Mouse (Mus musculus) small intestine, adult 2 months (tissue): Measurements from ENCODE around the gene Wwp2. TPM values are rescaled to one million over a fixed set of nuclear protein-coding genes. Genes with fewer than 3 reads are reported as not detected.

ENCODE experiments used
- H3K27ac ChIP-seq: fragments of 200-500 bp; 2 replicates; pipeline ENCODE4 v1.5.1; 2012; ENCODE audit warnings: low read depth, low read length, control low read depth, inconsistent platforms; ENCODE audit not compliant: insufficient read depth
- H3K27me3 ChIP-seq: fragments of 200-500 bp; 2 replicates; pipeline ENCODE4 v1.6.1; 2012; ENCODE audit warnings: mild to moderate bottlenecking, moderate library complexity, low read length, inconsistent platforms; ENCODE audit not compliant: control insufficient read depth, insufficient read depth
- H3K36me3 ChIP-seq: fragments of 200-500 bp; 2 replicates; pipeline ENCODE4 v1.6.1; 2012; ENCODE audit warnings: mild to moderate bottlenecking, low read length, control low read depth, inconsistent platforms; ENCODE audit not compliant: control insufficient read depth, insufficient read depth
- H3K4me1 ChIP-seq: fragments of 200-500 bp; 2 replicates; pipeline ENCODE4 v1.6.1; 2012; ENCODE audit warnings: low read length, inconsistent platforms, mixed read lengths; ENCODE audit not compliant: control insufficient read depth, insufficient read depth, insufficient read length
- H3K4me3 ChIP-seq: fragments of 200-500 bp; 2 replicates; pipeline ENCODE4 v1.5.1; 2012; ENCODE audit warnings: low read depth, mild to moderate bottlenecking, control low read depth, inconsistent platforms, low read length, moderate library complexity
- CTCF ChIP-seq: fragments of 200-500 bp; IDR thresholded peaks from 2 replicates; pipeline ENCODE4 v1.5.1; 2012; ENCODE audit warnings: low read depth, mild to moderate bottlenecking, control low read depth, inconsistent platforms, low read length, moderate library complexity, mixed read lengths; ENCODE audit not compliant: insufficient replicate concordance, insufficient read length; ENCODE audit errors: extremely low read depth
- POLR2A ChIP-seq: fragments of 200-500 bp; IDR thresholded peaks from 2 replicates; pipeline ENCODE4 v1.6.1; 2012; ENCODE audit warnings: low read depth, mild to moderate bottlenecking, control low read depth, inconsistent platforms, low read length, moderate library complexity
- WGBS: fragments of 180-500 bp; shearing (Covaris S2); methylation state at CpG from one replicate; pipeline ENCODE4 v1.1.7; 2018; 5-methylcytosine and 5-hydroxymethylcytosine counted together
- polyA plus RNA-seq: library from polyadenylated mRNA; depleted of rRNA; stranded (reverse); fragments of >200 nt; gene quantifications from 2 replicates; pipeline ENCODE4 v1.2.3, GENCODE M21; 2012

Wwp2 gene
- polyA plus RNA-seq, 1 experiment: 56.9 TPM

- H3K4me3 ChIP-seq: no peak overlapping the region
- no peak overlapping the region for H3K27ac ChIP-seq
- H3K36me3 ChIP-seq: peaks cover 4% of the 10 kb centered on the region; the same call in 1 of the 2 replicates
- TF ChIP-seq CTCF (no peak), POLR2A (no peak)
- H3K27me3 ChIP-seq: no peaks in the 10 kb centered on the region
- no peaks in the 10 kb centered on the region for H3K4me1 ChIP-seq
- WGBS: 86% methylated on average over 3 of the region's 3 CpGs
These were observed 138.6 kb downstream of the Wwp2 start for GRCm38 (mm10) chr8:107574771-107575170.

DNA sequence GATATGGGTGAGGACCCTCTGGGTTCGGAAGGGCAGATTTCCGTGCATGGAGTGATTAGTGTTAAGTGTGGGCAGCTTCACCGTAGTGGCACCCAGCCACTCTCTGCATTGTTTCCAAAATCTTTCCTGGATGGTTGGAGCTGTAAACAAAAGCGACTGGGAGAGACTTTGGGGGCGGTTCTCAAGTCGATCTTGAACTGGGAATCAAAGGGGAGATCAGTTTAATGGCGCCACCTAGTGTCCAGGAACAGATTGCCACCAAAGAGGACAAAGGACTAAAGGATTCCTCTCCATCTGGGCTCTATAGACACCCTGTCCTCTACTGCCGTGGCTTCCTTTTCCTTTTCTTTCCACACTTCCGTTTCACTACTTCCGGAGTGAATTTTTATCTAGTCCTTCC, 140.5 kb downstream of the Wwp2 start:
- WGBS: 4% methylated on average over 10 of the region's 10 CpGs
- Histone ChIP-seq H3K4me3 (0 out of 2 replicates have a peak overlapping the region, but pooled peaks have one; percentile 4), H3K27me3 (no peaks in the 10 kb centered on the region), H3K4me1 (no peaks in the 10 kb centered on the region), H3K27ac (no peak overlapping the region), H3K36me3 (peaks cover 23% of the 10 kb centered on the region)
- TF ChIP-seq CTCF (peak; percentile 65; the same call in 1 of the 2 replicates), POLR2A (no peak)

DNA sequence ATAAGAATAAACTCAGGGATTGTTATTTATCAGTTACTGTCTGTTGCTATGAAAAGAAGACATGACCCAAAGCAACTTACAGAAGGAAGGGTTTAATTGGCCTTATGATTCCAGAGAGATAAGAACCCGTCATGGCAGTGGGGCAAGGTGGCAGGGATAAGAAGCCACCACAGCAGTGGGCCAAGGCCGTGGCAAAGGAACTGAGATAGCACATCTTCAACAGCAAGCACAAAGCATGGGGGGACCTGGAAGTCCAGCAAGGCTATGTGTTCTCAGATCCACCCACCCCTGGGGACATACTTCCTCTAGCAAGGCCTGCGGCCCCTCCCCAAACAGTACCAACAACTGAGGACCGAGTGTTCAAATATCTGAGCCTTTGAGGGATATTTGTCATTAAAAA, 141.5 kb downstream of the Wwp2 start:
- Histone ChIP-seq H3K27ac (no peak overlapping the region), H3K36me3 (peaks cover 32% of the 10 kb centered on the region), H3K4me1 (no peaks in the 10 kb centered on the region), H3K4me3 (no peak overlapping the region), H3K27me3 (no peaks in the 10 kb centered on the region)
- WGBS: 61% methylated on average over 4 of the region's 4 CpGs
- TF ChIP-seq POLR2A (no peak), CTCF (no peak)

DNA sequence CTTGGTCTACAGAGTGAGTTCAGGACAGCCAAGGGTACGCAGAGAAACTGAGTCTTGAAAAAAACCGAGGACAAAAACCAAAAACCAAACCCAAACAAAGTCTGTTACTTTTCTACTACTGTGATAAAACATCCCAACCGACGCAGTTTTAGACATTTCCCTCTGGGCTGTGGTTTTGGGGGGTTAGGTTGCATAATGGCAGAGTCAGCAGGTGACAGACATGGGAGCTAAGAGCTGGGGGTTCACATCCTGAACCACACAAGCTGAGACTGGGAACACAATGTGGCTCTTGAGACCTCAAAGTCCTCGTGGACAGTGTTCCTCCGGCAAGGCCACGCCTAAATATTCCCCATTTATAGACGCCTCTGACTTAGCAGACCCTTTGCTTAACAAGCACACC, 142.0 kb downstream of the Wwp2 start:
- Histone ChIP-seq H3K27ac (no peak overlapping the region), H3K27me3 (no peaks in the 10 kb centered on the region), H3K36me3 (peaks cover 37% of the 10 kb centered on the region), H3K4me3 (no peak overlapping the region), H3K4me1 (no peaks in the 10 kb centered on the region)
- WGBS: 66% methylated on average over 8 of the region's 8 CpGs
- no peak for TF ChIP-seq CTCF
- no peak for TF ChIP-seq POLR2A

- H3K27ac ChIP-seq: no peak overlapping the region
- H3K4me1 ChIP-seq: no peaks in the 10 kb centered on the region
- 73% methylated on average over 8 of the region's 8 CpGs for WGBS
- no peaks in the 10 kb centered on the region for H3K27me3 ChIP-seq
- no peak overlapping the region for H3K4me3 ChIP-seq
- peaks cover 41% of the 10 kb centered on the region for H3K36me3 ChIP-seq
- TF ChIP-seq POLR2A: no peak
- TF ChIP-seq CTCF: no peak
These were observed 142.4 kb downstream of the Wwp2 start for GRCm38 (mm10) chr8:107578541-107578940.

DNA sequence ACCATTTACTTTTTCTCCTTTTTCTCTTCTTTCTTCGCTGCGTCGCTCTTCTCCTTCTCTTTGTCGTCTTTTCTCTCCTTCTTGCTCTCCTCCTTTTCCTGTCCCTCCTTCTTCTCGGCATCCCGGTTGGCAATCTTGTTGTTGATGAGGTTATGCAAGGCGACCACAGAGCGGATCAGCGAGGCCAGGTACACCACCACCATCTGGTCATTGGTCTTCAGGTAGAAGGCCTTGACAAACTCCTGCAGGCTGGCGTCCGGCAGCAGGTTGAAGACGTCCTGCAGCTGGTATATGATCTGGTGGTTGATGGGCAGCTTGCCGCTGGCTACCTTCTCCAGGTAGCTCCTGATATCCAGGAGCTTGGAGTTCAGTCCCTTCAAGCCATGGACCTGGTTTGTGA, 144.7 kb downstream of the Wwp2 start:
- H3K4me1 ChIP-seq: no peaks in the 10 kb centered on the region
- H3K36me3 ChIP-seq: peaks cover 57% of the 10 kb centered on the region
- TF ChIP-seq POLR2A (no peak), CTCF (no peak)
- H3K27me3 ChIP-seq: no peaks in the 10 kb centered on the region
- H3K4me3 ChIP-seq: no peak overlapping the region
- 91% methylated on average over 13 of the region's 13 CpGs for WGBS
- H3K27ac ChIP-seq: no peak overlapping the region

DNA sequence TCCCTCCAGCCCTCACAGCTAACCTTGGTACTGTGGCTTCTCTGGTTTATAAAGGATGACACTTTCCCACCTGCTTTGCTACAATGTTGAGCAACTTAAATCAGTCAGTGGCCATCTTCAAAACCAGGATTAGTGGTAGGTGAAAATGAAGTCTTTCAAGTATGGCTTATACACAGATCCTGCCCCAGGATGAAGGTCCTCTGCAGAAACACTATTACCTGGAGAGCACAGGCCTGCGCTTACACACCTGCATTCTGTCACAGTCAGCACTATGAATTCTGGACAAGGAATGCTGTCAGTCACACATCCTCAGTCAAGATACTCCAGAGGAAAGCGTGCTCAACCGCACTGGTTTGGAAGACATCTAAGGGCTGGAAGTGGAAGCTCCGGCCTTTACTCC, 145.4 kb downstream of the Wwp2 start:
- no peak overlapping the region for H3K4me3 ChIP-seq
- H3K27ac ChIP-seq: no peak overlapping the region
- peaks cover 58% of the 10 kb centered on the region for H3K36me3 ChIP-seq
- no peaks in the 10 kb centered on the region for H3K4me1 ChIP-seq
- WGBS: over 99% methylated on average over 4 of the region's 4 CpGs
- no peak for TF ChIP-seq CTCF
- TF ChIP-seq POLR2A: no peak
- no peaks in the 10 kb centered on the region for H3K27me3 ChIP-seq

GRCm38 (mm10) chr8:107582136-107582535, 146.0 kb downstream of the Wwp2 start:
- WGBS: 90% methylated on average over 11 of the region's 11 CpGs
- Histone ChIP-seq H3K4me3 (no peak overlapping the region), H3K36me3 (peaks cover 58% of the 10 kb centered on the region), H3K27ac (no peak overlapping the region), H3K4me1 (no peaks in the 10 kb centered on the region), H3K27me3 (no peaks in the 10 kb centered on the region)
- TF ChIP-seq CTCF (no peak), POLR2A (no peak)
